Mouse (Mus musculus) urinary bladder, postnatal 10 days (tissue): Measurements from ENCODE around the gene Lnpk.

Experiments
- DNase-seq: peaks from one replicate; pipeline ENCODE4 v3.0.0; 2022; ENCODE audit warnings: low spot score

Lnpk gene

GRCm38 (mm10) chr2:74490186-74490585 lies 89.0 kb downstream of the Lnpk start:
- DNase-seq = no peak

- DNase-seq = no peak
Measured at GRCm38 (mm10) chr2:74488443-74488842, 90.8 kb downstream of the Lnpk start.

GRCm38 (mm10) chr2:74482651-74483050 lies 96.6 kb downstream of the Lnpk start:
- DNase-seq = no peak

GRCm38 (mm10) chr2:74482086-74482485 lies 97.1 kb downstream of the Lnpk start:
- no peak for DNase-seq
